29 mouse cellular contexts compared by ENCODE assay signal in the genomic region with DNA sequence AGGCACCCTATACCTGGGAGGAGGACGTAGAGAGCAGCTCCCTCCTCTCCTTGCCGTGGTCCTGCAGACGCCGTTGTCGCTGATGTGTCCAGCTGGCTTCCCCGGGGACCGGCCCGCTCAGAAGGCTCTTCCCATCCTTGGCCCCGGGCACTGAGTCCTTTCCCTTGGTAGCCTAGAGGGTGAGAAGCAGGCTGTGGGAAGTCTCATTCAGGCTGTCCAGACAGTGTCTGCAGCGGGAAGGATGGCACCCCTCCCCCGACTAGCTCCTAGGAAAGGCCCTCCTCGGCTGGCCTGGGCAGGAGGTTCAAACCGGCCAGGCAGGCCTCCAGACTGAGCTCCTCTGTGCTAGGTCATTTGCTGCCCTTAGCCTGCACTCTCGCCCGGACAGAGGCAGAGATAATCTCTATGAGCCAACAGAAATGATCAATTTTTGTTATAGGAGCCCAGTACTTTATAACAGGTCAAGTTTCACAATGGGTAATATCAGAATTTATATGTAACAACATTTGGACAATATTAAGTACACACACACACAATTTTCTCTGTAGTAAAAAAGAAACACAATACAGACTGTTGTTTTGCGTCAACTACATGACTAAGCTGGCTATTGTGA. TPM values are rescaled to one million over a fixed set of nuclear protein-coding genes. Genes with fewer than 3 reads are reported as not detected.
DNase-seq lines count a peak whose midpoint lies in the region; ATAC-seq and TF ChIP-seq lines count a peak whose summit lies in the region.
"Had no signal": no experiment of that assay in that cellular context is flagged by ENCODE, and none has a peak within 500 bp of the region (broad histone marks: within the 10 kb centered on the region; RNA-seq: fewer than 3 reads in every experiment).

No protein-coding gene starts in this region.

- peak overlapping the region; percentile 66 for H3K27ac ChIP-seq in forebrain, embryonic 10.5 days
- H3K27ac ChIP-seq in forebrain, postnatal 0 days (ENCODE audit: low read depth, low read length), result no peak overlapping the region
- no peak overlapping the region for H3K27ac ChIP-seq in hindbrain, embryonic 13.5 days
- H3K27ac ChIP-seq in hindbrain, embryonic 12.5 days, result no peak overlapping the region
- H3K27ac ChIP-seq in midbrain, embryonic 10.5 days (replicated peaks), result peak overlapping the region; percentile 71
- H3K27ac ChIP-seq in midbrain, embryonic 14.5 days (replicated peaks; ENCODE audit: low read depth, low read length), result no peak overlapping the region
- no peak overlapping the region for H3K27ac ChIP-seq in limb, embryonic 10.5 days
- H3K27ac ChIP-seq: embryonic facial prominence, embryonic 15.5 days; forebrain, embryonic 15.5 days; heart, adult 2 months; heart, embryonic 15.5 days; kidney, postnatal 0 days; liver, embryonic 13.5 days; midbrain, embryonic 12.5 days had no signal

- no peak overlapping the region for H3K9ac ChIP-seq in forebrain, postnatal 0 days
- no peak overlapping the region for H3K9ac ChIP-seq in hindbrain, embryonic 13.5 days
- no peak overlapping the region for H3K9ac ChIP-seq in hindbrain, embryonic 12.5 days
- no peak overlapping the region for H3K9ac ChIP-seq in midbrain, embryonic 14.5 days (replicated peaks; ENCODE audit: low read length)
- H3K9ac ChIP-seq: embryonic facial prominence, embryonic 15.5 days; forebrain, embryonic 15.5 days; heart, embryonic 15.5 days; liver, embryonic 13.5 days; midbrain, embryonic 12.5 days had no signal

- no peak for DNase-seq in forebrain, embryonic 10.5 days (ENCODE audit: extremely low spot score, low spot score)
- DNase-seq in forebrain, postnatal 0 days, result no peak
- no peak for DNase-seq in midbrain, embryonic 10.5 days (ENCODE audit: low spot score)
- no peak for DNase-seq in midbrain, embryonic 14.5 days
- no peak for DNase-seq in limb, embryonic 10.5 days (ENCODE audit: low spot score)
- DNase-seq: adrenal gland, postnatal 36 days; cerebellum, postnatal 14 days; gastrocnemius, postnatal 25 days; heart, adult 2 months; heart, postnatal 4 days; kidney, adult 2 months; liver, embryonic 13.5 days had no signal

- TF ChIP-seq CTCF in forebrain, postnatal 0 days (IDR thresholded peaks at IDR 0.05; ENCODE audit: low read depth), result no peak

- H3K27me3 ChIP-seq in forebrain, embryonic 10.5 days (ENCODE audit: poor library complexity, severe bottlenecking), result no peaks in the 10 kb centered on the region
- H3K27me3 ChIP-seq in forebrain, postnatal 0 days (ENCODE audit: insufficient read depth, low read length), result no peaks in the 10 kb centered on the region
- no peaks in the 10 kb centered on the region for H3K27me3 ChIP-seq in hindbrain, embryonic 13.5 days
- H3K27me3 ChIP-seq in hindbrain, embryonic 12.5 days, result no peaks in the 10 kb centered on the region
- H3K27me3 ChIP-seq in midbrain, embryonic 10.5 days (ENCODE audit: low read depth, poor library complexity, severe bottlenecking), result no peaks in the 10 kb centered on the region
- H3K27me3 ChIP-seq in midbrain, embryonic 14.5 days (ENCODE audit: control insufficient read depth, insufficient read depth, low read length), result no peaks in the 10 kb centered on the region
- H3K27me3 ChIP-seq in limb, embryonic 10.5 days (ENCODE audit: low read depth, poor library complexity, severe bottlenecking), result no peaks in the 10 kb centered on the region
- H3K27me3 ChIP-seq: embryonic facial prominence, embryonic 15.5 days; forebrain, embryonic 15.5 days; heart, embryonic 15.5 days; liver, embryonic 13.5 days; midbrain, embryonic 12.5 days; Patski had no signal

- H3K4me2 ChIP-seq in forebrain, postnatal 0 days (ENCODE audit: low read depth), result no peak overlapping the region
- H3K4me2 ChIP-seq in hindbrain, embryonic 13.5 days, result no peak overlapping the region
- no peak overlapping the region for H3K4me2 ChIP-seq in hindbrain, embryonic 12.5 days (replicated peaks)
- no peak overlapping the region for H3K4me2 ChIP-seq in midbrain, embryonic 14.5 days (ENCODE audit: low read length)
- H3K4me2 ChIP-seq: embryonic facial prominence, embryonic 15.5 days; forebrain, embryonic 15.5 days; heart, embryonic 15.5 days; liver, embryonic 13.5 days; midbrain, embryonic 12.5 days had no signal

- 57% methylated on average over 16 of the region's 16 CpGs for WGBS in forebrain, embryonic 10.5 days
- WGBS in forebrain, postnatal 0 days, result 55% methylated on average over 16 of the region's 16 CpGs
- WGBS in hindbrain, embryonic 13.5 days, result 52% methylated on average over 16 of the region's 16 CpGs
- WGBS in hindbrain, embryonic 12.5 days, result 52% methylated on average over 16 of the region's 16 CpGs
- WGBS in midbrain, embryonic 10.5 days, result 54% methylated on average over 16 of the region's 16 CpGs
- WGBS in midbrain, embryonic 14.5 days, result 50% methylated on average over 16 of the region's 16 CpGs
- 56% methylated on average over 16 of the region's 16 CpGs for WGBS in limb, embryonic 10.5 days

- no peaks in the 10 kb centered on the region for H3K9me3 ChIP-seq in forebrain, embryonic 10.5 days
- H3K9me3 ChIP-seq in forebrain, postnatal 0 days (ENCODE audit: low read length), result no peaks in the 10 kb centered on the region
- H3K9me3 ChIP-seq in hindbrain, embryonic 13.5 days, result no peaks in the 10 kb centered on the region
- H3K9me3 ChIP-seq in hindbrain, embryonic 12.5 days (replicated peaks), result no peaks in the 10 kb centered on the region
- no peaks in the 10 kb centered on the region for H3K9me3 ChIP-seq in midbrain, embryonic 10.5 days (replicated peaks)
- no peaks in the 10 kb centered on the region for H3K9me3 ChIP-seq in midbrain, embryonic 14.5 days (ENCODE audit: control insufficient read depth, low read length)
- no peaks in the 10 kb centered on the region for H3K9me3 ChIP-seq in limb, embryonic 10.5 days (replicated peaks)
- H3K9me3 ChIP-seq: embryonic facial prominence, embryonic 15.5 days; forebrain, embryonic 15.5 days; heart, embryonic 15.5 days; liver, embryonic 13.5 days; midbrain, embryonic 12.5 days had no signal

- H3K4me1 ChIP-seq in forebrain, embryonic 10.5 days, result peaks cover 9% of the 10 kb centered on the region
- H3K4me1 ChIP-seq in forebrain, postnatal 0 days (ENCODE audit: insufficient read depth), result no peaks in the 10 kb centered on the region
- no peaks in the 10 kb centered on the region; the same call in 1 of the 2 replicates for H3K4me1 ChIP-seq in hindbrain, embryonic 13.5 days (replicated peaks)
- H3K4me1 ChIP-seq in hindbrain, embryonic 12.5 days, result peaks cover 4% of the 10 kb centered on the region; the same call in 1 of the 2 replicates
- peaks cover 15% of the 10 kb centered on the region for H3K4me1 ChIP-seq in midbrain, embryonic 10.5 days
- no peaks in the 10 kb centered on the region for H3K4me1 ChIP-seq in midbrain, embryonic 14.5 days (ENCODE audit: control insufficient read depth, insufficient read depth, low read length)
- H3K4me1 ChIP-seq in limb, embryonic 10.5 days, result no peaks in the 10 kb centered on the region
- H3K4me1 ChIP-seq: embryonic facial prominence, embryonic 15.5 days; forebrain, embryonic 15.5 days; midbrain, embryonic 12.5 days had no signal

- H3K36me3 ChIP-seq in forebrain, embryonic 10.5 days (replicated peaks), result peaks cover 90% of the 10 kb centered on the region
- peaks cover 67% of the 10 kb centered on the region for H3K36me3 ChIP-seq in forebrain, postnatal 0 days (ENCODE audit: insufficient read depth)
- peaks cover 85% of the 10 kb centered on the region for H3K36me3 ChIP-seq in hindbrain, embryonic 13.5 days
- H3K36me3 ChIP-seq in hindbrain, embryonic 12.5 days, result peaks cover 75% of the 10 kb centered on the region
- peaks cover 92% of the 10 kb centered on the region for H3K36me3 ChIP-seq in midbrain, embryonic 10.5 days
- H3K36me3 ChIP-seq in midbrain, embryonic 14.5 days (ENCODE audit: control insufficient read depth, insufficient read depth, low read length), result peaks cover 77% of the 10 kb centered on the region
- peaks cover 83% of the 10 kb centered on the region for H3K36me3 ChIP-seq in limb, embryonic 10.5 days

- ATAC-seq in forebrain, postnatal 0 days, result no peak
- ATAC-seq in hindbrain, embryonic 13.5 days (ENCODE audit: low FRiP score), result 0 out of 2 replicates have a peak, but pooled peaks have one; percentile 32
- no peak for ATAC-seq in hindbrain, embryonic 12.5 days (ENCODE audit: low FRiP score)
- ATAC-seq in midbrain, embryonic 14.5 days (ENCODE audit: low FRiP score, low TSS enrichment), result no peak
- ATAC-seq: forebrain, embryonic 15.5 days; inflammation-experienced regulatory T-cells, adult 6 months; lung, postnatal 0 days; Patski had no signal

- no peak overlapping the region for H3K4me3 ChIP-seq in forebrain, embryonic 10.5 days
- H3K4me3 ChIP-seq in forebrain, postnatal 0 days (ENCODE audit: low read depth, low read length), result no peak overlapping the region
- H3K4me3 ChIP-seq in hindbrain, embryonic 13.5 days, result no peak overlapping the region
- H3K4me3 ChIP-seq in hindbrain, embryonic 12.5 days, result no peak overlapping the region
- H3K4me3 ChIP-seq in midbrain, embryonic 10.5 days, result no peak overlapping the region
- H3K4me3 ChIP-seq in midbrain, embryonic 14.5 days (replicated peaks; ENCODE audit: low read depth, low read length), result no peak overlapping the region
- no peak overlapping the region for H3K4me3 ChIP-seq in limb, embryonic 10.5 days
- H3K4me3 ChIP-seq: embryonic facial prominence, embryonic 15.5 days; forebrain, embryonic 15.5 days; heart, adult 2 months; heart, embryonic 15.5 days; liver, embryonic 13.5 days; midbrain, embryonic 12.5 days had no signal

RNA-seq across cellular contexts. Expression of gene Wdr91, which starts 14.4 kb away (rescaled TPM):
- polyA plus RNA-seq in forebrain, embryonic 10.5 days (2016; fragmentation: Nextera tagmentation; extraction: Ambion mirVana), result 12.0 TPM in 2 replicates
- total RNA-seq in forebrain, postnatal 0 days (2014; rRNA removed), result 28.4 and 37.3 TPM in 2 replicates
- polyA plus RNA-seq in forebrain, postnatal 0 days (2015; fragmentation: Nextera tagmentation; extraction: Ambion mirVana), result 11.8 and 14.6 TPM in 2 replicates
- polyA plus RNA-seq in hindbrain, embryonic 13.5 days (2015; fragmentation: Nextera tagmentation; extraction: Ambion mirVana), result 12.5 and 14.5 TPM in 2 replicates
- polyA plus RNA-seq in hindbrain, embryonic 12.5 days (2016; fragmentation: Nextera tagmentation; extraction: Ambion mirVana), result 13.1 and 13.6 TPM in 2 replicates
- polyA plus RNA-seq in midbrain, embryonic 10.5 days (2016; fragmentation: Nextera tagmentation; extraction: Ambion mirVana), result 11.4 and 13.0 TPM in 2 replicates
- 14.8 and 17.5 TPM in 2 replicates for polyA plus RNA-seq in midbrain, embryonic 14.5 days (2014; fragmentation: Nextera tagmentation; extraction: Ambion mirVana)
- 9.6 and 13.0 TPM in 2 replicates for polyA plus RNA-seq in limb, embryonic 10.5 days (2016; fragmentation: Nextera tagmentation; extraction: Ambion mirVana)

RNA-seq across cellular contexts. Expression of gene Cyren, which starts 18.4 kb away (rescaled TPM):
- polyA plus RNA-seq in forebrain, embryonic 10.5 days (2016; fragmentation: Nextera tagmentation; extraction: Ambion mirVana), result 17.5 and 18.7 TPM in 2 replicates
- total RNA-seq in forebrain, postnatal 0 days (2014; rRNA removed), result 5.7 and 6.3 TPM in 2 replicates
- polyA plus RNA-seq in forebrain, postnatal 0 days (2015; fragmentation: Nextera tagmentation; extraction: Ambion mirVana), result 4.5 and 5.0 TPM in 2 replicates
- polyA plus RNA-seq in hindbrain, embryonic 13.5 days (2015; fragmentation: Nextera tagmentation; extraction: Ambion mirVana), result 10.1 and 11.2 TPM in 2 replicates
- polyA plus RNA-seq in hindbrain, embryonic 12.5 days (2016; fragmentation: Nextera tagmentation; extraction: Ambion mirVana), result 14.4 TPM in 2 replicates
- 17.0 and 17.7 TPM in 2 replicates for polyA plus RNA-seq in midbrain, embryonic 10.5 days (2016; fragmentation: Nextera tagmentation; extraction: Ambion mirVana)
- polyA plus RNA-seq in midbrain, embryonic 14.5 days (2014; fragmentation: Nextera tagmentation; extraction: Ambion mirVana), result 6.1 and 8.7 TPM in 2 replicates
- 19.6 and 20.1 TPM in 2 replicates for polyA plus RNA-seq in limb, embryonic 10.5 days (2016; fragmentation: Nextera tagmentation; extraction: Ambion mirVana)

RNA-seq across cellular contexts. Expression of gene Stra8, which starts 23.7 kb away (rescaled TPM):
- polyA plus RNA-seq in forebrain, embryonic 10.5 days (2016; fragmentation: Nextera tagmentation; extraction: Ambion mirVana), result not detected in 2 replicates
- total RNA-seq in forebrain, postnatal 0 days (2014; rRNA removed), result not detected in 2 replicates
- polyA plus RNA-seq in forebrain, postnatal 0 days (2015; fragmentation: Nextera tagmentation; extraction: Ambion mirVana), result not detected in 2 replicates
- not detected in 2 replicates for polyA plus RNA-seq in hindbrain, embryonic 13.5 days (2015; fragmentation: Nextera tagmentation; extraction: Ambion mirVana)
- polyA plus RNA-seq in hindbrain, embryonic 12.5 days (2016; fragmentation: Nextera tagmentation; extraction: Ambion mirVana), result not detected in 2 replicates
- not detected in 2 replicates for polyA plus RNA-seq in midbrain, embryonic 10.5 days (2016; fragmentation: Nextera tagmentation; extraction: Ambion mirVana)
- not detected in 2 replicates for polyA plus RNA-seq in midbrain, embryonic 14.5 days (2014; fragmentation: Nextera tagmentation; extraction: Ambion mirVana)
- polyA plus RNA-seq in limb, embryonic 10.5 days (2016; fragmentation: Nextera tagmentation; extraction: Ambion mirVana), result not detected in 2 replicates
- total RNA-seq: adrenal gland, adult 18-20 months; adrenal gland, postnatal 36 days; gastrocnemius, postnatal 25 days; heart, adult 2 months; heart, postnatal 4 days; layer of hippocampus, adult 18-20 months; layer of hippocampus, postnatal 25 days had no signal
- polyA plus RNA-seq: embryonic facial prominence, embryonic 15.5 days; forebrain, embryonic 15.5 days; heart, adult 2 months; heart, embryonic 15.5 days; inflammation-experienced regulatory T-cells, adult 6 months; kidney, adult 2 months; kidney, postnatal 0 days; limb, embryonic 11.5 days; liver, embryonic 13.5 days; midbrain, embryonic 12.5 days; neural tube, embryonic 14.5 days; Patski; spleen, adult 2 months; urinary bladder, adult 2 months had no signal

RNA-seq across cellular contexts. Expression of gene Tmem140, which starts 33.3 kb away (rescaled TPM):
- polyA plus RNA-seq in forebrain, embryonic 10.5 days (2016; fragmentation: Nextera tagmentation; extraction: Ambion mirVana), result 1.7 and 2.2 TPM in 2 replicates
- 1.6 and 7.3 TPM in 2 replicates for total RNA-seq in forebrain, postnatal 0 days (2014; rRNA removed)
- 0.45 and 0.48 TPM in 2 replicates for polyA plus RNA-seq in forebrain, postnatal 0 days (2015; fragmentation: Nextera tagmentation; extraction: Ambion mirVana)
- 1.3 and 1.6 TPM in 2 replicates for polyA plus RNA-seq in hindbrain, embryonic 13.5 days (2015; fragmentation: Nextera tagmentation; extraction: Ambion mirVana)
- polyA plus RNA-seq in hindbrain, embryonic 12.5 days (2016; fragmentation: Nextera tagmentation; extraction: Ambion mirVana), result 1.5 and 1.8 TPM in 2 replicates
- polyA plus RNA-seq in midbrain, embryonic 10.5 days (2016; fragmentation: Nextera tagmentation; extraction: Ambion mirVana), result 1.9 and 2.1 TPM in 2 replicates
- 0.70 and 1.1 TPM in 2 replicates for polyA plus RNA-seq in midbrain, embryonic 14.5 days (2014; fragmentation: Nextera tagmentation; extraction: Ambion mirVana)
- polyA plus RNA-seq in limb, embryonic 10.5 days (2016; fragmentation: Nextera tagmentation; extraction: Ambion mirVana), result 2.3 and 2.7 TPM in 2 replicates

Comparison
In these comparisons a context has a peak if more than half of its experiments do, and no peak if none do; other contexts are left out.
1. H3K27ac ChIP-seq: peak in forebrain, embryonic 10.5 days (single experiment) and midbrain, embryonic 10.5 days (single experiment); none in forebrain, postnatal 0 days (single experiment), hindbrain, embryonic 13.5 days (single experiment), hindbrain, embryonic 12.5 days (single experiment), midbrain, embryonic 14.5 days (single experiment) and limb, embryonic 10.5 days (single experiment).